Mouse (Mus musculus) lung, postnatal 0 days (tissue): Measurements from ENCODE around the gene Cadm2.

Experiments used
- CTCF ChIP-seq: IDR thresholded peaks from 2 replicates; pipeline ENCODE4 v1.5.1; 2016; ENCODE audit warnings: antibody characterized with exemption, mild to moderate bottlenecking
- EP300 ChIP-seq: IDR thresholded peaks from 2 replicates; pipeline ENCODE4 v1.6.1; 2016; ENCODE audit warnings: antibody characterized with exemption, mild to moderate bottlenecking, control low read depth

- no peak for TF ChIP-seq CTCF
- no peak for TF ChIP-seq EP300
Observed at GRCm38 (mm10) chr16:67284664-67285063, 336.0 kb downstream of the Cadm2 start.
